ENCODE assay signal across 11 mouse cellular contexts in the genomic region with DNA sequence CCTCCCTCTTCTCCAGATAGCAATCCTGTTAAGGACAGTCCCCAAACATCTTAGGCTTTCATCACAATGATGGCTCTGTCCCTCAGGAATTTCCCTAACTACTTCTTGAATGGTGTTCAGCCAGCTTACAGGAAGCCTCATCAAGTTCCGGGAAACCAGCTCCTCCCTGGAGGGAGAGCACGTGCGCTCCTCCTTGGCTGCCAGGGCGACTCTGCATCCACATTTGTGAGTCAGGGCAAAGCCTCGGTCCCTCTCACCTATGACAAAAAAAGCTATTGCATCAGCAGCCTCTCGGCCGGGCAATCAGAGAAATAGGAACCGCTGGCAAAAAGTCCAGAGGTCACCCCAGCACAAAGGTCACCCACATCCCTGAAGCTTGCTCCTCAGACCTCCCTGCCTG. TPM values are rescaled to one million over a fixed set of nuclear protein-coding genes. Genes with fewer than 3 reads are reported as not detected.
A peak's percentile ranks its signal among the peaks of the same experiment; 100 is the strongest.
DNase-seq lines count a peak whose midpoint lies in the region; ATAC-seq and TF ChIP-seq lines count a peak whose summit lies in the region.
"Had no signal": no experiment of that assay in that cellular context is flagged by ENCODE, and none has a peak within 500 bp of the region (broad histone marks: within the 10 kb centered on the region; RNA-seq: fewer than 3 reads in every experiment).

No protein-coding gene starts in this region.

- no peak overlapping the region for H3K9ac ChIP-seq in heart, embryonic 12.5 days
- H3K9ac ChIP-seq: embryonic facial prominence, embryonic 13.5 days; lung, embryonic 15.5 days had no signal

- no peak for ATAC-seq in heart, embryonic 12.5 days (ENCODE audit: insufficient number of reproducible peaks, low FRiP score)
- ATAC-seq in megakaryocyte, adult 5-6 weeks (ENCODE audit: poor library complexity, severe bottlenecking): peak; percentile 14
- ATAC-seq: Patski had no signal

- WGBS in heart, embryonic 12.5 days: 20% methylated on average over 8 of the region's 8 CpGs

- no peak for TF ChIP-seq POLR2A in bone marrow macrophage, adult 2 months (IDR thresholded peaks at IDR 0.05; ENCODE audit: borderline replicate concordance, low read depth, low read length)

- no peak overlapping the region for H3K27ac ChIP-seq in heart, embryonic 12.5 days (ENCODE audit: poor library complexity, severe bottlenecking)
- 0 out of 2 replicates have a peak overlapping the region, but pooled peaks have one; percentile 5 for H3K27ac ChIP-seq in bone marrow macrophage, adult 2 months (ENCODE audit: insufficient read depth, low read depth, low read length)

- no peak overlapping the region for H3K4me3 ChIP-seq in heart, embryonic 12.5 days
- H3K4me3 ChIP-seq in bone marrow macrophage, adult 2 months (ENCODE audit: insufficient read depth, low read length): no peak overlapping the region
- H3K4me3 ChIP-seq: embryonic facial prominence, embryonic 13.5 days; lung, embryonic 15.5 days had no signal

- H3K4me2 ChIP-seq in heart, embryonic 12.5 days: no peak overlapping the region

- DNase-seq in heart, adult 8-10 months (ENCODE audit: low spot score): peak; percentile 53
- DNase-seq in kidney, adult 9 months: peak; percentile 89
- no peak for DNase-seq in thymus, postnatal 36 days
- no peak for DNase-seq in layer of hippocampus, adult 8-10 months (ENCODE audit: low spot score in 2 of 2)
- DNase-seq in layer of hippocampus, postnatal 10 days (ENCODE audit: low spot score in 2 of 2): no peak

- no peaks in the 10 kb centered on the region for H3K27me3 ChIP-seq in heart, embryonic 12.5 days (replicated peaks)
- H3K27me3 ChIP-seq: lung, embryonic 15.5 days; Patski had no signal

- peaks cover 53% of the 10 kb centered on the region for H3K4me1 ChIP-seq in heart, embryonic 12.5 days (replicated peaks)
- H3K4me1 ChIP-seq in bone marrow macrophage, adult 2 months (ENCODE audit: control insufficient read depth, insufficient read depth, low read length): peaks cover 53% of the 10 kb centered on the region

- peaks cover 4% of the 10 kb centered on the region; the same call in 1 of the 2 replicates for H3K36me3 ChIP-seq in heart, embryonic 12.5 days
- H3K36me3 ChIP-seq: embryonic facial prominence, embryonic 13.5 days; lung, embryonic 15.5 days had no signal

- H3K9me3 ChIP-seq in heart, embryonic 12.5 days (replicated peaks): no peaks in the 10 kb centered on the region
- H3K9me3 ChIP-seq: embryonic facial prominence, embryonic 13.5 days; lung, embryonic 15.5 days had no signal

- no peak for TF ChIP-seq CTCF in bone marrow macrophage, adult 2 months (IDR thresholded peaks at IDR 0.05; ENCODE audit: low read depth, low read length)

RNA-seq across cellular contexts. Expression of a gene that starts 13.3 kb away (rescaled TPM):
- 1 to 10 TPM; 4.4 to 5.4 (median 4.7) TPM for total RNA-seq in heart, adult 8-10 months (2022)
- polyA plus RNA-seq in heart, embryonic 12.5 days (2016; fragmentation: Nextera tagmentation; extraction: Ambion mirVana): 28.3 and 29.6 TPM in 2 replicates
- 52.4 and 56.6 TPM in 2 replicates for polyA plus RNA-seq in bone marrow macrophage, adult 2 months (2012; ENCODE audit: insufficient read depth, insufficient read length, missing spikeins)
- 16.8 and 18.7 TPM in 2 replicates for total RNA-seq in megakaryocyte, adult 5-6 weeks (2015)
- total RNA-seq in megakaryocyte, adult 5-6 weeks (2017): 13.5 and 18.7 TPM in 2 replicates
- total RNA-seq in layer of hippocampus, adult 8-10 months (2022): 1 to 10 TPM; 3.4 to 7.1 (median 6.0) TPM
- total RNA-seq in layer of hippocampus, postnatal 10 days (2021): 1 to 10 TPM; 7.7 TPM

RNA-seq across cellular contexts. Expression of a gene that starts 56.0 kb away (rescaled TPM):
- under 1 TPM; 0.26 to 0.41 (median 0.35) TPM for total RNA-seq in heart, adult 8-10 months (2022)
- polyA plus RNA-seq in heart, embryonic 12.5 days (2016; fragmentation: Nextera tagmentation; extraction: Ambion mirVana): 3.9 and 4.8 TPM in 2 replicates
- 3.2 and 4.9 TPM in 2 replicates for polyA plus RNA-seq in bone marrow macrophage, adult 2 months (2012; ENCODE audit: insufficient read depth, insufficient read length, missing spikeins)
- 0.41 TPM in 1 of 2 replicates, not detected in the other for total RNA-seq in megakaryocyte, adult 5-6 weeks (2015)
- 0.41 TPM in 1 of 2 replicates, not detected in the other for total RNA-seq in megakaryocyte, adult 5-6 weeks (2017)
- total RNA-seq in layer of hippocampus, adult 8-10 months (2022): 10 to 100 TPM in 1 of 4 experiments, 1 to 10 TPM in 3; 6.9 to 10.4 (median 9.0) TPM
- 1 to 10 TPM; 2.1 to 3.5 TPM for total RNA-seq in layer of hippocampus, postnatal 10 days (2021)

Comparison
In these comparisons a context has a peak if more than half of its experiments do, and no peak if none do; other contexts are left out.
1. DNase-seq: peak in heart, adult 8-10 months (single experiment) and kidney, adult 9 months (single experiment); none in thymus, postnatal 36 days (0 of 2), layer of hippocampus, adult 8-10 months (0 of 2) and layer of hippocampus, postnatal 10 days (0 of 2).